Mouse (Mus musculus): ENCODE measurements around the gene Eml6. TPM values are rescaled to one million over a fixed set of nuclear protein-coding genes. Genes with fewer than 3 reads are reported as not detected.

Gene Eml6
- 3.5 and 4.4 TPM in 2 replicates for polyA plus RNA-seq (2015; fragmentation: Nextera tagmentation; extraction: Ambion mirVana)

- H3K4me3 ChIP-seq = peak within 1 kb of the TSS; percentile 66
- ATAC-seq (ENCODE audit: low FRiP score) = peak; percentile 99
- peaks cover 15% of the 10 kb centered on the region for H3K4me1 ChIP-seq (replicated peaks)
- peak within 1 kb of the TSS; percentile 91 for H3K27ac ChIP-seq
- H3K4me2 ChIP-seq = peak within 1 kb of the TSS; percentile 98
- no peaks in the 10 kb centered on the region for H3K9me3 ChIP-seq
- under 1% methylated on average over 39 of the region's 39 CpGs for WGBS
- peak within 1 kb of the TSS; percentile 84 for H3K9ac ChIP-seq
- H3K36me3 ChIP-seq = no peaks in the 10 kb centered on the region
- peaks cover 8% of the 10 kb centered on the region for H3K27me3 ChIP-seq
Measured at GRCm38 (mm10) chr11:30025835-30026472, at the start of gene Eml6. Gene Eml6, minus strand, starts transcription at chr11:30026033.

- Histone ChIP-seq H3K4me2 (no peak overlapping the region), H3K27ac (no peak overlapping the region), H3K27me3 (no peaks in the 10 kb centered on the region), H3K9ac (no peak overlapping the region), H3K4me1 (replicated peaks) (no peaks in the 10 kb centered on the region), H3K9me3 (no peaks in the 10 kb centered on the region), H3K36me3 (no peaks in the 10 kb centered on the region), H3K4me3 (no peak overlapping the region)
- WGBS = 63% methylated on average over 8 of the region's 8 CpGs
- ATAC-seq (ENCODE audit: low FRiP score) = no peak
Measured at GRCm38 (mm10) chr11:30057299-30057698, 31.5 kb upstream of the Eml6 start.

GRCm38 (mm10) chr11:30025144-30025543 is 689 bp downstream of the Eml6 start:
- no peak for ATAC-seq (ENCODE audit: low FRiP score)
- H3K27ac ChIP-seq = no peak overlapping the region
- 7% methylated on average over 4 of the region's 4 CpGs for WGBS

GRCm38 (mm10) chr11:30024261-30025071 is 1.4 kb downstream of the Eml6 start:
- H3K9ac ChIP-seq = peak overlapping the region; percentile 84
- H3K4me2 ChIP-seq = peak overlapping the region; percentile 98
- H3K4me1 ChIP-seq (replicated peaks) = peaks cover 15% of the 10 kb centered on the region
- H3K36me3 ChIP-seq = no peaks in the 10 kb centered on the region
- ATAC-seq (ENCODE audit: low FRiP score) = peak; percentile 11; the same call in 1 of the 2 replicates
- peak overlapping the region; percentile 68 for H3K27ac ChIP-seq
- H3K9me3 ChIP-seq = no peaks in the 10 kb centered on the region
- H3K4me3 ChIP-seq = peak overlapping the region; percentile 66
- H3K27me3 ChIP-seq = peaks cover 8% of the 10 kb centered on the region
- under 1% methylated on average over 57 of the region's 57 CpGs for WGBS

More at GRCm38 (mm10) chr11:30025144-30025543, 689 bp downstream of the Eml6 start:
- peak overlapping the region; percentile 84 for H3K9ac ChIP-seq
- peak overlapping the region; percentile 98 for H3K4me2 ChIP-seq
- peaks cover 8% of the 10 kb centered on the region for H3K27me3 ChIP-seq
- no peaks in the 10 kb centered on the region for H3K9me3 ChIP-seq
- peak overlapping the region; percentile 66 for H3K4me3 ChIP-seq
- peaks cover 15% of the 10 kb centered on the region for H3K4me1 ChIP-seq (replicated peaks)
- H3K36me3 ChIP-seq = no peaks in the 10 kb centered on the region

GRCm38 (mm10) chr11:29986257-29986656 is 39.6 kb downstream of the Eml6 start:
- no peak overlapping the region for H3K27ac ChIP-seq
- no peak for ATAC-seq (ENCODE audit: low FRiP score)
- no peaks in the 10 kb centered on the region for H3K27me3 ChIP-seq
- H3K4me3 ChIP-seq = no peak overlapping the region
- WGBS = 70% methylated on average over 2 of the region's 2 CpGs
- H3K9me3 ChIP-seq = no peaks in the 10 kb centered on the region
- no peaks in the 10 kb centered on the region for H3K4me1 ChIP-seq (replicated peaks)
- no peaks in the 10 kb centered on the region for H3K36me3 ChIP-seq
- H3K4me2 ChIP-seq = no peak overlapping the region
- no peak overlapping the region for H3K9ac ChIP-seq

- H3K9me3 ChIP-seq = no peaks in the 10 kb centered on the region
- 44% methylated on average over 1 of the region's 1 CpGs for WGBS
- no peak overlapping the region for H3K27ac ChIP-seq
- no peak overlapping the region for H3K4me2 ChIP-seq
- no peak for ATAC-seq (ENCODE audit: low FRiP score)
- H3K36me3 ChIP-seq = no peaks in the 10 kb centered on the region
- H3K27me3 ChIP-seq = no peaks in the 10 kb centered on the region
- no peaks in the 10 kb centered on the region for H3K4me1 ChIP-seq (replicated peaks)
- H3K4me3 ChIP-seq = no peak overlapping the region
- no peak overlapping the region for H3K9ac ChIP-seq
Measured at GRCm38 (mm10) chr11:29968874-29969273, 57.0 kb downstream of the Eml6 start.

- no peak overlapping the region for H3K9ac ChIP-seq
- H3K4me1 ChIP-seq (replicated peaks) = no peaks in the 10 kb centered on the region
- no peak overlapping the region for H3K4me2 ChIP-seq
- WGBS = 93% methylated on average over 5 of the region's 5 CpGs
- no peaks in the 10 kb centered on the region for H3K36me3 ChIP-seq
- no peak for ATAC-seq (ENCODE audit: low FRiP score)
- H3K27me3 ChIP-seq = no peaks in the 10 kb centered on the region
- H3K4me3 ChIP-seq = no peak overlapping the region
- H3K9me3 ChIP-seq = no peaks in the 10 kb centered on the region
- H3K27ac ChIP-seq = no peak overlapping the region
Measured at GRCm38 (mm10) chr11:29959366-29959765, 66.5 kb downstream of the Eml6 start.

- H3K27ac ChIP-seq = no peak overlapping the region
- no peak overlapping the region for H3K9ac ChIP-seq
- no peaks in the 10 kb centered on the region for H3K9me3 ChIP-seq
- H3K4me3 ChIP-seq = no peak overlapping the region
- no peak for ATAC-seq (ENCODE audit: low FRiP score)
- WGBS = 88% methylated on average over 3 of the region's 3 CpGs
- H3K4me2 ChIP-seq = no peak overlapping the region
- H3K36me3 ChIP-seq = no peaks in the 10 kb centered on the region
- H3K4me1 ChIP-seq (replicated peaks) = no peaks in the 10 kb centered on the region
- H3K27me3 ChIP-seq = no peaks in the 10 kb centered on the region
Measured at GRCm38 (mm10) chr11:29944661-29945060, 81.2 kb downstream of the Eml6 start.

GRCm38 (mm10) chr11:29924332-29924731 is 101.5 kb downstream of the Eml6 start:
- no peak overlapping the region for H3K4me2 ChIP-seq
- no peak overlapping the region for H3K4me3 ChIP-seq
- ATAC-seq (ENCODE audit: low FRiP score) = no peak
- no peaks in the 10 kb centered on the region for H3K9me3 ChIP-seq
- no peak overlapping the region for H3K9ac ChIP-seq
- H3K4me1 ChIP-seq (replicated peaks) = no peaks in the 10 kb centered on the region
- H3K36me3 ChIP-seq = no peaks in the 10 kb centered on the region
- H3K27ac ChIP-seq = no peak overlapping the region
- WGBS = 74% methylated on average over 2 of the region's 2 CpGs
- no peaks in the 10 kb centered on the region for H3K27me3 ChIP-seq

- Histone ChIP-seq H3K9ac (no peak overlapping the region), H3K36me3 (no peaks in the 10 kb centered on the region), H3K4me1 (replicated peaks) (no peaks in the 10 kb centered on the region), H3K9me3 (no peaks in the 10 kb centered on the region), H3K27ac (no peak overlapping the region), H3K4me2 (no peak overlapping the region), H3K27me3 (no peaks in the 10 kb centered on the region), H3K4me3 (no peak overlapping the region)
- 95% methylated on average over 1 of the region's 1 CpGs for WGBS
- no peak for ATAC-seq (ENCODE audit: low FRiP score)
Measured at GRCm38 (mm10) chr11:29923851-29924250, 102.0 kb downstream of the Eml6 start.

- Histone ChIP-seq H3K4me3 (no peak overlapping the region), H3K36me3 (no peaks in the 10 kb centered on the region), H3K4me1 (replicated peaks) (peaks cover 8% of the 10 kb centered on the region), H3K27me3 (no peaks in the 10 kb centered on the region), H3K9ac (no peak overlapping the region), H3K9me3 (no peaks in the 10 kb centered on the region), H3K4me2 (no peak overlapping the region), H3K27ac (no peak overlapping the region)
- 90% methylated on average over 4 of the region's 4 CpGs for WGBS
- no peak for ATAC-seq (ENCODE audit: low FRiP score)
Measured at GRCm38 (mm10) chr11:29913180-29913579, 112.7 kb downstream of the Eml6 start.

GRCm38 (mm10) chr11:29909330-29909729 is 116.5 kb downstream of the Eml6 start:
- H3K9me3 ChIP-seq = no peaks in the 10 kb centered on the region
- peak; percentile 72; the same call in 1 of the 2 replicates for ATAC-seq (ENCODE audit: low FRiP score)
- H3K27ac ChIP-seq = no peak overlapping the region
- H3K36me3 ChIP-seq = no peaks in the 10 kb centered on the region
- no peak overlapping the region for H3K4me3 ChIP-seq
- H3K27me3 ChIP-seq = no peaks in the 10 kb centered on the region
- no peak overlapping the region for H3K9ac ChIP-seq
- H3K4me1 ChIP-seq (replicated peaks) = peaks cover 8% of the 10 kb centered on the region
- H3K4me2 ChIP-seq = no peak overlapping the region
